In genomic region chr5:114709357-114709756, GRCm38 (mm10) we compare ENCODE assay signal across 27 mouse cellular contexts. TPM values are rescaled to one million over a fixed set of nuclear protein-coding genes. Genes with fewer than 3 reads are reported as not detected.
A peak's percentile ranks its signal among the peaks of the same experiment; 100 is the strongest.
DNase-seq lines count a peak whose midpoint lies in the region; ATAC-seq and TF ChIP-seq lines count a peak whose summit lies in the region.
"Had no signal": no experiment of that assay in that cellular context is flagged by ENCODE, and none has a peak within 500 bp of the region (broad histone marks: within the 10 kb centered on the region; RNA-seq: fewer than 3 reads in every experiment).

No protein-coding gene starts in this region.

- H3K9me3 ChIP-seq in erythroblast, embryonic 14.5 days (ENCODE audit: control insufficient read depth, low read length) = no peaks in the 10 kb centered on the region
- H3K9me3 ChIP-seq: embryonic facial prominence, embryonic 15.5 days; heart, embryonic 12.5 days; hindbrain, embryonic 13.5 days; kidney, embryonic 15.5 days; midbrain, embryonic 12.5 days; neural tube, embryonic 13.5 days had no signal

- peak overlapping the region; percentile 7 for H3K4me3 ChIP-seq in erythroblast, embryonic 14.5 days (replicated peaks)
- peak overlapping the region; percentile 27 for H3K4me3 ChIP-seq in thymus, adult 2 months (ENCODE audit: control insufficient read depth, insufficient read depth, low read length)
- H3K4me3 ChIP-seq: midbrain, embryonic 12.5 days had no signal

- no peak for TF ChIP-seq CTCF in thymus, adult 2 months (IDR thresholded peaks at IDR 0.05; ENCODE audit: borderline replicate concordance, control insufficient read depth, extremely low read depth, insufficient read depth, low read length, poor library complexity)

- no peak for TF ChIP-seq POLR2A in thymus, adult 2 months (IDR thresholded peaks at IDR 0.05; ENCODE audit: control insufficient read depth, extremely low read depth, insufficient read depth, low read length, poor library complexity)

- peaks cover 46% of the 10 kb centered on the region for H3K36me3 ChIP-seq in erythroblast, embryonic 14.5 days (ENCODE audit: control insufficient read depth)
- 0 out of 2 replicates have a peak, but pooled peaks cover 5% of the 10 kb centered on the region for H3K36me3 ChIP-seq in thymus, adult 2 months (ENCODE audit: control insufficient read depth, insufficient read depth, low read length)

- 71% methylated on average over 21 of the region's 21 CpGs for WGBS in thymus, adult 2 months

- no peak for ATAC-seq in erythroblast, adult 5-6 weeks (replicated peaks; ENCODE audit: low FRiP score, poor library complexity, severe bottlenecking)
- ATAC-seq: activated CD4-positive, CD25-positive, alpha-beta regulatory T cell, adult 4 months; intestine, embryonic 16.5 days; Patski had no signal

- no peak for DNase-seq in thymus, adult 2 months
- DNase-seq in thymus, postnatal 25 days = no peak
- peak; percentile 51 for DNase-seq in induced T-regulatory cell, adult 2 months (ENCODE audit: low read depth)
- no peak for DNase-seq in heart, adult 11 months
- no peak for DNase-seq in right cerebral cortex, adult 18-20 months
- DNase-seq in spleen, adult 18-20 months = no peak
- DNase-seq: adrenal gland, postnatal 10 days; cerebellum, adult 11-12 months; cerebellum, postnatal 36 days; gastrocnemius, adult 2 months; heart, postnatal 14 days; kidney, postnatal 4 days; layer of hippocampus, adult 9-11 months; lung, embryonic 14.5 days; thymus, postnatal 4 days had no signal

- no peak overlapping the region for H3K27ac ChIP-seq in thymus, adult 2 months (ENCODE audit: control insufficient read depth, insufficient read depth, low read length)
- H3K27ac ChIP-seq: embryonic facial prominence, embryonic 15.5 days; gastrocnemius, adult 2 months; hindbrain, embryonic 13.5 days; kidney, embryonic 15.5 days; macrophage; midbrain, embryonic 12.5 days; neural tube, embryonic 13.5 days had no signal

- no peaks in the 10 kb centered on the region for H3K27me3 ChIP-seq in erythroblast, embryonic 14.5 days (ENCODE audit: control insufficient read depth)
- H3K27me3 ChIP-seq in thymus, adult 2 months (ENCODE audit: control insufficient read depth, insufficient read depth, low read length) = no peaks in the 10 kb centered on the region
- H3K27me3 ChIP-seq: embryonic facial prominence, embryonic 15.5 days; heart, embryonic 12.5 days; hindbrain, embryonic 13.5 days; kidney, embryonic 15.5 days; midbrain, embryonic 12.5 days; neural tube, embryonic 13.5 days; Patski had no signal

- H3K4me1 ChIP-seq in erythroblast, embryonic 14.5 days (ENCODE audit: control insufficient read depth) = peaks cover 21% of the 10 kb centered on the region
- peaks cover 12% of the 10 kb centered on the region; the same call in 1 of the 2 replicates for H3K4me1 ChIP-seq in thymus, adult 2 months (replicated peaks; ENCODE audit: control insufficient read depth, insufficient read depth, low read length)

RNA-seq across cellular contexts. Expression of gene Tchp, which starts 1.8 kb away (rescaled TPM):
- polyA plus RNA-seq in erythroblast, embryonic 14.5 days (2012) = 1.1 and 1.2 TPM in 2 replicates
- 1.2 and 4.4 TPM in 2 replicates for total RNA-seq in erythroblast, adult 5-6 weeks (2015; ENCODE audit: low replicate concordance)
- total RNA-seq in erythroblast, adult 5-6 weeks (2017; ENCODE audit: low replicate concordance) = 2.0 and 4.5 TPM in 2 replicates
- 24.4 and 25.6 TPM in 2 replicates for polyA plus RNA-seq in thymus, adult 2 months (2012; rRNA removed)

RNA-seq across cellular contexts. Expression of gene Gltp, which starts 18.6 kb away (rescaled TPM):
- 6.3 and 7.0 TPM in 2 replicates for polyA plus RNA-seq in erythroblast, embryonic 14.5 days (2012)
- total RNA-seq in erythroblast, adult 5-6 weeks (2015; ENCODE audit: low replicate concordance) = 54.8 and 68.4 TPM in 2 replicates
- total RNA-seq in erythroblast, adult 5-6 weeks (2017; ENCODE audit: low replicate concordance) = 13.0 and 31.2 TPM in 2 replicates
- polyA plus RNA-seq in thymus, adult 2 months (2012; rRNA removed) = 237 and 275 TPM in 2 replicates

RNA-seq across cellular contexts. Expression of gene Trpv4, which starts 51.1 kb away (rescaled TPM):
- 0.06 and 0.07 TPM in 2 replicates for polyA plus RNA-seq in erythroblast, embryonic 14.5 days (2012)
- total RNA-seq in erythroblast, adult 5-6 weeks (2015; ENCODE audit: low replicate concordance) = 0.42 TPM in 1 of 2 replicates, not detected in the other
- not detected in 2 replicates for total RNA-seq in erythroblast, adult 5-6 weeks (2017; ENCODE audit: low replicate concordance)
- polyA plus RNA-seq in thymus, adult 2 months (2012; rRNA removed) = 4.2 and 6.5 TPM in 2 replicates

Comparison
In these comparisons a context has a peak if more than half of its experiments do, and no peak if none do; other contexts are left out.
1. RNA of gene Tchp, which starts 1.8 kb away (polyA plus RNA-seq): 24.4 to 25.6 TPM in thymus, adult 2 months; 1.1 to 1.2 TPM in erythroblast, embryonic 14.5 days; every median in the first group is over 10 times any median in the second.
2. RNA of gene Gltp, which starts 18.6 kb away (polyA plus RNA-seq): 237 to 275 TPM in thymus, adult 2 months; 6.3 to 7.0 TPM in erythroblast, embryonic 14.5 days; every median in the first group is over 10 times any median in the second.